Mouse (Mus musculus) ovary, adult 18-20 months (tissue): Measurements from ENCODE around the gene Nav3.

Experiments
- DNase-seq: peaks from one replicate; pipeline ENCODE4 v3.0.0; 2022; ENCODE audit warnings: low spot score, mixed read lengths

Nav3 gene

DNA sequence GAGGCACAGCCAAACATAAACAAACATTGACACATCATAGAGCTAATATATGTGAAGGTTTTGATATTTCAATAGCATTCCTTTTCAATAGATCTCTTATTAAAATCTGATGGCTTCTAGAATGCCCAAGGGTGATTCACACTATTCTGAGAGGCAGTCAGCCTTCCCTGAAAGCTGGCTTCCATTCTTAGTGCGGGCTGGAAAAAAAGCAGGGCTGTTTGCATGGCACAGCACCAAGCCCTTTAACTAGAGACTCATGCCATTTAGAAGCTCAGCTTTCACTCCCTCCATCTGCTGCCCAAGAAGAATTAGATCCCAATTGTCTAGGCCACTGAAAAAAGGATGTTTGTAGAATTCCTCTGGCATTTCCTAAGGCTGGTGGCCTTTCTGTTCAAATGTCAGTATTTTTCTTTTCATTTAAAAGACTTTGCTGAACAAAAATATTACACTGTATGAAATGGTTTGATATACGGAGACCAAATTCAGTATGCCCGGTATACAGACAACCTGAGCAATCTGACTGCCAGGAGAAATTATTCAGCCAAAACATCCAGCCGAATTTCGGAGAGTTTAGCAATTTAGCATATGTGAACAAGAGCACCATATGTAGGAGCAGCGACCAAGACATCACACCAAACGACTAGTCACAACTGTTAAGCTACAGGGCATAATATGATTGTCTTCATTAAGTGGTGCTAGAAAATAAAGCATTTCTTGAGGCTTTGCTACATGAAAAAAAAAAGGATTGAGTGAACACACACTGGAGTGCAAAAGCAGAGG is 263.8 kb downstream of the Nav3 start:
- DNase-seq = no peak

DNA sequence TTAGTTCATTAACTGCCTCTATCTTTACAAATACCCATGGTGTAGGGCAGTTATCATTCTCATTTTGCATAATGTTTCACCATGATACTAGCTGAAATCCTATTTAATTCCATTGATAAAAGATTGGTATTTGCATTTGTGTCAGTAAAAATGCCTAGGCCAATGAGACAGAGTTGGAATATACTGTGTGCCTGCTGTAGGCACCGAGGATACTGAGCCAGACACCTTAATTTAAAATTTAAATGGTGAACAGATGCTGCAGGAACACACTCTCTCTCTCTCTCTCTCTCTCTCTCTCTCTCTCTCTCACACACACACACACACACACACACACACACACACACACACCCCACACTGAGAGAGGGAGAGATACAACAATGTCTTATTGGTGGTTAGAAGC is 269.8 kb downstream of the Nav3 start:
- DNase-seq = no peak

DNA sequence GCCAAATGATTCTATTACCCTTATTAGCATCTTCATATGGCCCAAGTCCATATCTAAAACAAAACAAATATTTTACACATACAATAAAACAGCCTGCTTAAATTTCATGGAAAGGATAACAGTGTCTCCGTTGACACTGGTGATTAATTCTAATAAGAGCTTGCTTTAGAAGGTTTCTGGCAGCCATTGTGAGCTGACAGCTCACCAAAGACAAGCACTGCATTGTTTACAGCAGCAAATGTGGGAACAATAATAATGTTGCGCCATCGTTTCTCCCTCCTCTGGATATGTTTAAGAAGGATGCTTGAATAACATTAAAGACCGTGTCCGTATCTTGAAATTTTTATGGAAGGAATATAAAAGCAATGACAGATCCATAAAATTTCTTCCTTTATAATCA is 280.1 kb downstream of the Nav3 start:
- no peak for DNase-seq

- no peak for DNase-seq
Measured at GRCm38 (mm10) chr10:110169416-110169815, 286.6 kb downstream of the Nav3 start.

DNA sequence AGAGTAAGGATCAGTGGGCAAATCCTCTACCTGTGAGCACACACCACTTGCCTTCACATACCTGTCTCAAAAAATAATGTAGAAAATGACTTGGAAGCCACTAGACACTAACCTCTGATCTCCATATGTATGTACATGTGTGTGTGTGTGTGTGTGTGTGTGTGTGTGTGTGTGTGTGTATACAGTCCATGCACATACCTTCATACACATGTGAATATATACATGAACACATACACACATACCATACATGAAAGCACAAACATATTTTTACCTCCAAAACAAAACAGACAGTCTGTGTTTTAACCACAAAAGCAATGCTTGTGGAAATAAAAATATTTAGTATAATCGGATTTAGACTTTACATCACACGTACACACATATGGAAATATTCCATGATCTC is 287.1 kb downstream of the Nav3 start:
- DNase-seq = no peak

- DNase-seq = no peak
Measured at GRCm38 (mm10) chr10:110162596-110162995, 293.4 kb downstream of the Nav3 start.

GRCm38 (mm10) chr10:110160894-110161293 is 295.1 kb downstream of the Nav3 start:
- no peak for DNase-seq

- no peak for DNase-seq
Measured at GRCm38 (mm10) chr10:110159548-110159947, 296.5 kb downstream of the Nav3 start.

GRCm38 (mm10) chr10:110158122-110158521 is 297.9 kb downstream of the Nav3 start:
- DNase-seq = no peak

DNA sequence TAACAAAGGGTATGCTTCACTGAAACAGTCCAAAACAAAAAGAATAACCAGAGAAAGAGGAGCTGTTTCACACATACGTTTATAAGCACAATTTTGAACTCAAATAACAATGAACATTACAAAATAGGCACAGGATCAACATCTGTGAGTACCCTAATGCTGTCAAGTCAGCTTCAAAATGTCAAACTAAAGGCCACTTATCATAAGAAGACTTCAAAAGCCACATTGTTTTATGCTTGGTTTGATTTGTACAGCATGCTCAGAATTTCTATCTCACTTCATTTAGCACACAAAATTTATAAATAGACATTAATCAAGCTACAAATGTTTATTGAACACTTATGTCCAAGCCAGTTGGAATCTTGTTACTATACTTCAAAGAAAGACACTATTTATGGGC is 299.6 kb downstream of the Nav3 start:
- DNase-seq = no peak

- no peak for DNase-seq
Measured at GRCm38 (mm10) chr10:110155494-110155893, 300.5 kb downstream of the Nav3 start.

DNA sequence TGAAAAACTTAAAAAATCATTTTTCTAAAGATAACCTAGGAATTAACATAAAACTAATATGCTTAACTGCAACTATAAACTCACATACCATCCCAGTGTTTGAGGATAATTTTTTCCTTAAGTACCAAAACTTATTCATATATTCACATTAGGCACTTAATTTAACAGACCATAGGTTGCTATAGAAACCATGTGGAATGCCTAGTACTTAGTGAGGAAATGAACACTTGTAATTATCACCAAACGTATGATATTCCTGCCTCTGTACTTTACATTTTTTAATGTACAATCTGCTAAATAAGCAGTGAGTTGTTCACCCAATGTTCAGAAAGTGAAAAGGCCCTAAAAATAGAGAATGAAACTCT is 301.1 kb downstream of the Nav3 start:
- DNase-seq = no peak

- no peak for DNase-seq
Measured at GRCm38 (mm10) chr10:110154001-110154872, 301.8 kb downstream of the Nav3 start.

DNA sequence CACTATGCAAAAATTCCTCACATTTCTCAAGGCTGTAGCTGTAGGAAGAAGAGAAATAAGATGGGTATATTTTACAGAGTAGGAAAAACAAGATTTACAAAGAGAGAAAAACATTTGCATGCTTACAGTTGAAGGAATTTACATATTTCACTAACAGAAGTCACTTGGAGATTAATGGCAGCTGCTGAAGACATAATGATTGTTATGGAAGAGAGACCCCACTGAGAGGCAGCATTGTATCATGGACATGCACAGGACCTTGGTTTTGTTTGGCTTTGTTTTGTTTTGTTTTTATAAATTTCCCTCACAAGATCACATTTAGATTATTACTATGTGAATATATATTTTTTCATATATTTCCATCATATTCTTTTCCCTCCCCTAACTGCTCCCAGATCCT is 335.4 kb downstream of the Nav3 start:
- DNase-seq = no peak

DNA sequence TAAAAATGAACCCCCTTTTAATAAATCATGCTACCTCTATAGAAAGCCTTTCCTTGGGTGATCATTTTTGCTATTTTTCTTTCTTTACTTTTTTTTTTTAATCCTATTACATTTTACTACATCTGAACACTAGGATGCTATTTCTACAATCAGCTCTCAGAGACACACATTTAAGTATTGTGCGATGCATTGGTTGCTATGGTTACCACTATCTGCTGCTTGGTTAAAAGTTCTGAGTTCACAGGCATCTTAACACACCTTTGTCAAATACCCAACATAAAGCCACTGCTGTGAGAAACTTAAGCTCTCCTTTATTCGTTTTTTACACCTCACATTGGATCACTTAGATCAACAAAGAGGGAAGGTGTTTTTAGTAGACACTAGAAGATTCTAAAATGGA is 338.7 kb downstream of the Nav3 start:
- no peak for DNase-seq

DNA sequence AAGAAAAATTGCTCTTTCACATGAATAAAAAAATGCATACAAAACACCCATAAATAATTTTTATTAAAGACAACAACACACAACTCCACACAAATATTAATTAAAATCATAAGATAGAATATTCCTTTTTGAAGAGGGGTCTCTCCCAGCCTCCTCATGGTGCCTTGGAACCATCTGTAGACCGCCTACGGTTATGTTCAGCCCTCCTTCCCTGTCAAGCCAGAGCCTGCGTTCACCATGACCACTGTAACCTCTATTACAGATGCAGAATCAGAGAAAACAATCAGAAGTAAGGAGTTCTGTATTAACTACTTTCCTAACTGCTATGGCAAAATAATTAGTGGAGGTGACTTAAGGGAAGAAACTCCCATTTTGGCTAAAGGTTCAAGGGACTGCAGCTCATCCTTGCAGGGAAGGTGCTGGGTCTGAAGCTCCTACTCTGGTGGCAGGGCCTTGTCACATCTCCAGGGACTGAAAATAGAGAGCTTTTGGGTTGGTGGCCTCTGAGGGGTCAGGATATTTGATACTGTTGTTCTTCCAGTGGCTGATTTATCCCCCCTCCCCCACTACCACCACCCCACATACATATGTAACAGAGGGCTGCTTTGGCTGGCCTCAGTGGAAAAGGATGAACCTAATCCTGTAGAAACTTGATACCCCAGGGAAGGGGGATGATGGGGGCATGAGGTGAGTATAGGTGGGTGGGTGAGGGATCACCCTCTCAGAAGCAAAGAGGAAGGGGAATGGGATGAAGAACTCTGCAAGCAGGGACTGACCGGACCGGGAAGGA is 343.1 kb downstream of the Nav3 start:
- DNase-seq = no peak

GRCm38 (mm10) chr10:110103255-110103654 is 352.7 kb downstream of the Nav3 start:
- DNase-seq = no peak

GRCm38 (mm10) chr10:110102231-110102630 is 353.8 kb downstream of the Nav3 start:
- DNase-seq = no peak

DNA sequence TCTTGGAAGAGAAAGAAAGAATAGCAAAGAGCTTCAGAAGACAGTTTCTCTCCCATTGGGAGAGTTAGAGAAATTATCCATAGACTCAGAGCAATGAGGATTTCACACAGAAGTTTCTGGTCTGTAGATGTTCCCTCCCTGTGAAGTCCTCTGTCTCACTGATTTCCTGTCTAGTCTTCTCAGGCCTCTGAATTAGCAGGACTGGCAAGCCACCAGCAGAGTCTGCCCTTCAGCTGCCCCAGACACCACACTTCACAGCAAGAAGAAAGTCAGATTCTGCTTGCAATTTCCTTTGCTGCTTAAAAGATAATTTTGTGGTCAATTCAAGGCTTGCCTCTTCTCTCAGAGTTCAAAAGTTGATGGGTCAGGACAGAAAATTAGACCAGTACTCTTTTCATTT is 361.6 kb downstream of the Nav3 start:
- DNase-seq = no peak

DNA sequence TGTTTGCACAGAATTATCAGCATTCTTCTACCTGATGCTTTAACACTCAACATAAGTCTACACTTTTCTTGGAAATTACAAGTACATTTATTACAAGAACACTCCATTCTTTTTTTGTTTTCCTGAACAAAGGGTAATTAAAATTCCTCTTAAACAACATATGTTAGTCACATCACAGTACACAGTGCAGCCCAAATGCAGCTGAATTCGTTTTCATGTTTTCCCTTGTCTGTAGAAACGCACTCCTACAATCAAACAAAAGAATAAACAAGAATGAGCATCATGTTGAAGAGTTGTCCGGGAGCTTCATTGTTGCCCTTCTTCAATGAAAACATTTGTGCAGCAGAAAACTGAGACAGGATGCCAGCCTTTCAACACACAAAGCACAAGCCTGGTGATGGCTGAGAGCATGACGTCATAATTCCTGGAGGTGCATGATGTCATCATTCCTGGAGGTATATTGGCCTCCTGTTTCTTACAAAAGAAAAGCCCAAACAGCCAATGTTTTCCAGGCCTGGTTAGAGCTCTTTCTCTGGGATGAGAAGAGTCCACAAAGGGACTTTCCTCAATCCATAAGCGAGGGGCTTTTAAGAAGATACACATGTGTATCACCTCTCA is 367.5 kb downstream of the Nav3 start:
- no peak for DNase-seq

GRCm38 (mm10) chr10:110085903-110086302 is 370.1 kb downstream of the Nav3 start:
- no peak for DNase-seq

DNA sequence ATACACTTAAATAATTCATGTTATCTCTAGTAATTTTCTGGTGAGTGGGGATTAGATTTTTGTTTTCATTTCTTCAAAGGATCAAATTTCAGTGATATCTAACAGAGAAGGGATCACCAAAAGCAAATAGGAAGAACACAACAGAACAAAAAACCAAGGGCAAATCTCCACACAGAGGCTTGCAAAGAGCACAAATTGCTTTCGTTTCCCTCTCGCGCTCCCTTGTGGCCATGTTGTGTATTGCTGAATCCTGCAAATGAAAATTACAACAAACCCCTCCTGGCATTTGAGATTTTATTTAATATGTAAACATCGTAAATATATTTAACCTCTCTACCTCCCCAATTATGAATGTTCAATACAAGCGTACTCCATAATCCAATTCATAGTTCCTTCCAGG is 370.8 kb downstream of the Nav3 start:
- no peak for DNase-seq
